Mouse (Mus musculus) spleen, postnatal 0 days (tissue): ENCODE results near the gene Scnn1b. TPM values are rescaled to one million over a fixed set of nuclear protein-coding genes. Genes with fewer than 3 reads are reported as not detected.

Experiments
- polyA plus RNA-seq: library from polyadenylated mRNA; unstranded; fragments of >200 nt; fragmentation: Nextera tagmentation; extraction: Ambion mirVana; gene quantifications from 2 replicates; pipeline ENCODE4 v1.2.1, GENCODE M21; 2015

Gene Scnn1b
- polyA plus RNA-seq: not detected in 2 replicates

DNA sequence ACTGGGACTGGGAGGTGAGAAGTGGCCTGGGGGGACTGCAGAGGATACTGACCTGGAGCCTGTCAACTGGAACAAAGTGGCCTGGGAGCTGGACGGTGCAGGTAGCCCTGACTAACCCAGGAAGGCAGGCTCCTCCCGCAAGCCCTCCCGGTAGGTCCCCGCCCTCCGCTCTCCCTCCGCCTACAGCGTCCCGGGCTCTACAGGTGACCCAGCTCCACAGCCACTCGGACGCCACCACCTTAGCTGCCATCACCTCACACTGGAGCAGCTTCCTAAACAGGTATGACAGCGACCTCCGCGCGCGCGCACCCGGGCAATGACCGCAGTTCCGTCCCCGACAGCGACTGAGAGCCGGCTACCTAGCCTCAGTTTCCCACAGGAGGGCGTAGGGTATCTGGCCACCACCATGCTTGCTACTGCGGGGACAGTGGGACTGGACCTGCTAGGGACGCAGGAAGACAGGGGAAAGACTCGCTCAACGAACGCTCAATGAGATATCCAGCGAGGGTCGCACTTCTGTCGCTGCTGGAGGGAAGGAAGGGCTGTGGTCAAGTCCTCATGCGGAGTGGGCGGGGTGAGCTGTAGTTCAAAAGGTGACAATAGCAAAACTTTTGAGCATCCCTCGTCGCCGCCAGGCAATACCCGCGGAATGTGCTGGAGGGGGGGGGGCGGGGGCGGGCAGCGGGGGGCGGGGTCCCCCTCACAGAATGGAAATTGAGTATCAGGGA is at the start of gene Scnn1b:
Gene Scnn1b (plus strand): TSS at position 181 of the 728 bp plus-strand sequence.

Other genes with a start within 250 kb of the Scnn1b start
- gene Usp31, start 157.8 kb upstream of the Scnn1b start, polyA plus RNA-seq: 1.3 and 1.7 TPM in 2 replicates
- gene Scnn1g, start 130.6 kb upstream of the Scnn1b start, polyA plus RNA-seq: not detected in 2 replicates
- 10.3 and 12.1 TPM in 2 replicates for gene Cog7, start 116.7 kb downstream of the Scnn1b start, polyA plus RNA-seq
- gene Gga2, start 156.2 kb downstream of the Scnn1b start, polyA plus RNA-seq: 28.3 and 31.9 TPM in 2 replicates
- gene Ubfd1, start 202.1 kb downstream of the Scnn1b start, polyA plus RNA-seq: 14.5 and 18.5 TPM in 2 replicates
- 5.1 and 5.8 TPM in 2 replicates for gene Ears2, start 202.2 kb downstream of the Scnn1b start, polyA plus RNA-seq
- gene Ndufab1, start 236.8 kb downstream of the Scnn1b start, polyA plus RNA-seq: 427 and 451 TPM in 2 replicates